Mouse (Mus musculus): ENCODE data around the gene Dnaja3.
"Not testable (repeated sequence)": the region's sequence is repeated elsewhere in the genome, so short reads cannot be mapped to it uniquely, and the experiment has no call there.

The Dnaja3 gene

GRCm38 (mm10) chr16:4665726-4666125, 25.9 kb downstream of the Dnaja3 start:
- DNase-seq (ENCODE audit: low spot score in 2 of 2): no peak

- DNase-seq (ENCODE audit: low spot score in 2 of 2): peak in 1 of 2 experiments; percentile 80
These were observed 27.5 kb downstream of the Dnaja3 start for GRCm38 (mm10) chr16:4667190-4667808.

GRCm38 (mm10) chr16:4670317-4670716, 30.5 kb downstream of the Dnaja3 start:
- DNase-seq (ENCODE audit: low spot score in 2 of 2): no peak

GRCm38 (mm10) chr16:4674091-4674490, 34.3 kb downstream of the Dnaja3 start:
- DNase-seq (ENCODE audit: low spot score in 2 of 2): no peak

- DNase-seq (ENCODE audit: low spot score in 2 of 2): no peak
These were observed 37.0 kb downstream of the Dnaja3 start for GRCm38 (mm10) chr16:4676836-4677235.

- no peak for DNase-seq (ENCODE audit: low spot score in 2 of 2)
These were observed 38.3 kb downstream of the Dnaja3 start for GRCm38 (mm10) chr16:4678080-4678479.

- peak; percentile 81 to 86 for DNase-seq (ENCODE audit: low spot score in 2 of 2)
These were observed 39.6 kb downstream of the Dnaja3 start, which contains the start of gene Coro7 for GRCm38 (mm10) chr16:4679121-4680018. Gene Coro7 (minus strand): TSS chr16:4679777.

GRCm38 (mm10) chr16:4680922-4681455, 41.2 kb downstream of the Dnaja3 start:
- DNase-seq (ENCODE audit: low spot score in 2 of 2): not testable (repeated sequence)

- DNase-seq (ENCODE audit: low spot score in 2 of 2): no peak
These were observed 42.9 kb downstream of the Dnaja3 start for GRCm38 (mm10) chr16:4682628-4683179.

GRCm38 (mm10) chr16:4683193-4683580, 43.4 kb downstream of the Dnaja3 start:
- no peak for DNase-seq (ENCODE audit: low spot score in 2 of 2)

GRCm38 (mm10) chr16:4683581-4684456, 44.0 kb downstream of the Dnaja3 start:
- peak; percentile 89 to 95 for DNase-seq (ENCODE audit: low spot score in 2 of 2)

GRCm38 (mm10) chr16:4684457-4684791, 44.6 kb downstream of the Dnaja3 start:
- DNase-seq (ENCODE audit: low spot score in 2 of 2): no peak

- not testable (repeated sequence) for DNase-seq (ENCODE audit: low spot score in 2 of 2)
These were observed 49.6 kb downstream of the Dnaja3 start for GRCm38 (mm10) chr16:4689371-4689770.

- DNase-seq (ENCODE audit: low spot score in 2 of 2): no peak
These were observed 61.4 kb downstream of the Dnaja3 start for GRCm38 (mm10) chr16:4701211-4701610.

GRCm38 (mm10) chr16:4702646-4703045, 62.9 kb downstream of the Dnaja3 start:
- no peak for DNase-seq (ENCODE audit: low spot score in 2 of 2)

- no peak for DNase-seq (ENCODE audit: low spot score in 2 of 2)
These were observed 65.8 kb downstream of the Dnaja3 start for GRCm38 (mm10) chr16:4705541-4705940.

GRCm38 (mm10) chr16:4711173-4711572, 71.4 kb downstream of the Dnaja3 start:
- DNase-seq (ENCODE audit: low spot score in 2 of 2): no peak

GRCm38 (mm10) chr16:4713861-4714710, 74.3 kb downstream of the Dnaja3 start:
- no peak for DNase-seq (ENCODE audit: low spot score in 2 of 2)

- no peak for DNase-seq (ENCODE audit: low spot score in 2 of 2)
These were observed 78.1 kb downstream of the Dnaja3 start for GRCm38 (mm10) chr16:4717866-4718265.

- DNase-seq (ENCODE audit: low spot score in 2 of 2): peak; percentile 28 to 55
These were observed 79.1 kb downstream of the Dnaja3 start, which contains the start of gene Nmral1 for GRCm38 (mm10) chr16:4718753-4719518. Gene Nmral1 (minus strand): TSS chr16:4719356.
